Mouse (Mus musculus): ENCODE measurements at regions not wholly inside any gene's neighbourhood (a gene's known extent, or its start where the extent isn't known, plus 50 kb on each side); places are given as distances from the start of the nearest gene placed in this dataset.

- DNase-seq (ENCODE audit: low spot score), result no peak
These were observed 110.8 kb downstream of the Map3k7 start for GRCm38 (mm10) chr4:32074399-32075296.

- DNase-seq (ENCODE audit: low spot score), result no peak
These were observed 112.6 kb downstream of the Map3k7 start for GRCm38 (mm10) chr4:32076391-32076925.

GRCm38 (mm10) chr4:32083456-32083855 is 119.6 kb downstream of the Map3k7 start:
- DNase-seq (ENCODE audit: low spot score), result no peak

GRCm38 (mm10) chr4:32084250-32084869 is 120.5 kb downstream of the Map3k7 start:
- no peak for DNase-seq (ENCODE audit: low spot score)

GRCm38 (mm10) chr4:32085040-32085439 is 121.1 kb downstream of the Map3k7 start:
- no peak for DNase-seq (ENCODE audit: low spot score)

- DNase-seq (ENCODE audit: low spot score), result peak; percentile 1
These were observed 127.2 kb downstream of the Map3k7 start for GRCm38 (mm10) chr4:32091086-32091485.

GRCm38 (mm10) chr4:32092320-32093041 is 128.6 kb downstream of the Map3k7 start:
- DNase-seq (ENCODE audit: low spot score), result no peak

GRCm38 (mm10) chr4:32098233-32098632 is 134.3 kb downstream of the Map3k7 start:
- no peak for DNase-seq (ENCODE audit: low spot score)

- DNase-seq (ENCODE audit: low spot score), result no peak
These were observed 137.1 kb downstream of the Map3k7 start for GRCm38 (mm10) chr4:32101002-32101401.

- DNase-seq (ENCODE audit: low spot score), result no peak
These were observed 131.9 kb upstream of the Bach2 start for GRCm38 (mm10) chr4:32106664-32107171.

- DNase-seq (ENCODE audit: low spot score), result no peak
These were observed 116.3 kb upstream of the Bach2 start for GRCm38 (mm10) chr4:32122320-32122719.

- no peak for DNase-seq (ENCODE audit: low spot score)
These were observed 111.8 kb upstream of the Bach2 start for GRCm38 (mm10) chr4:32126828-32127227.

- no peak for DNase-seq (ENCODE audit: low spot score)
These were observed 108.0 kb upstream of the Bach2 start for GRCm38 (mm10) chr4:32130594-32130993.

- no peak for DNase-seq (ENCODE audit: low spot score)
These were observed 106.8 kb upstream of the Bach2 start for GRCm38 (mm10) chr4:32131819-32132218.

GRCm38 (mm10) chr4:32136151-32136550 is 102.5 kb upstream of the Bach2 start:
- DNase-seq (ENCODE audit: low spot score), result no peak

- DNase-seq (ENCODE audit: low spot score), result no peak
These were observed 101.4 kb upstream of the Bach2 start for GRCm38 (mm10) chr4:32137243-32137642.

GRCm38 (mm10) chr4:32137966-32138365 is 100.6 kb upstream of the Bach2 start:
- DNase-seq (ENCODE audit: low spot score), result no peak

- no peak for DNase-seq (ENCODE audit: low spot score)
These were observed 99.0 kb upstream of the Bach2 start for GRCm38 (mm10) chr4:32139586-32139985.

- DNase-seq (ENCODE audit: low spot score), result no peak
These were observed 98.5 kb upstream of the Bach2 start for GRCm38 (mm10) chr4:32140068-32140467.

GRCm38 (mm10) chr4:32142198-32142597 is 96.4 kb upstream of the Bach2 start:
- DNase-seq (ENCODE audit: low spot score), result no peak

GRCm38 (mm10) chr4:32147146-32147545 is 91.5 kb upstream of the Bach2 start:
- DNase-seq (ENCODE audit: low spot score), result no peak

- no peak for DNase-seq (ENCODE audit: low spot score)
These were observed 90.0 kb upstream of the Bach2 start for GRCm38 (mm10) chr4:32148597-32148996.

Measured in c-Kit-positive CD71-positive TER-119-positive erythroid progenitor cells, embryonic 14.5 days (primary cell).